Mouse (Mus musculus) erythroblast, embryonic 14.5 days (primary cell): ENCODE data around the gene Phldb1.

Experiments used
- GATA1 ChIP-seq: IDR thresholded peaks from 2 replicates; pipeline ENCODE4 v1.6.1; 2012; ENCODE audit warnings: low read length, inconsistent platforms, mixed read lengths
- TAL1 ChIP-seq: IDR thresholded peaks from 3 replicates; pipeline ENCODE4 v1.6.1; 2012; ENCODE audit warnings: low read length, inconsistent platforms, mixed read lengths

GRCm38 (mm10) chr9:44771376-44771775 is 36.4 kb upstream of the Phldb1 start:
- no peak for TF ChIP-seq GATA1
- no peak for TF ChIP-seq TAL1
